Comparison of ENCODE assay signal across 1 mouse cellular context in the genomic region with DNA sequence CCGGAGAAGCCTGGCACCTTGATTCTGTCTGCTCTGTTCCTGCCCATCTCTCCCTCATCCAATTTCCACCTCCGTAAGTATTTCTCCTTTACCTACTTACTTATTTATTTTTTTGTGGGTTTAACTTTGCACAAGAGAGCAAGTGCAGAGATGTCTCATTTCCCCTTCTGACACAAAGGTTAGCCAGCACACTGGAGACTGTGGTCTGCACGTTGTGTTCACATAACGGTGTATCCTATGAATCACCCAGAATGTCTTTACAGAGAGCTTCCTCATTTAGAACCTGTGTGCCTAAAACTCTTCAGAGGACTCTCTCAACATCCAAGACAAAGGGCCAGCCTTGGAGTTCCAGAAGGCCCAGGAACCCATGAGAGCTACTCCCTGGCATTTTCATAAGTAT.
TF ChIP-seq lines count a peak whose summit lies in the region.

No protein-coding gene starts in this region.

TF ChIP-seq in CH12.LX, 34 proteins besides CTCF, POLR2A, EP300 and RAD21 (continued from another document):
- no peak for TF ChIP-seq MEF2A (IDR thresholded peaks at IDR 0.05; ENCODE audit: borderline replicate concordance, low read depth, low read length)
- peak; percentile 74 for TF ChIP-seq BHLHE40 (IDR thresholded peaks at IDR 0.05; ENCODE audit: low read depth, low read length)
- TF ChIP-seq JUN (IDR thresholded peaks at IDR 0.05; ENCODE audit: insufficient read depth, low read depth, low read length): no peak
- no peak for TF ChIP-seq TBP (conservative IDR thresholded peaks at IDR 0.05; ENCODE audit: low read depth, low read length)
- no peak for TF ChIP-seq NELFE (IDR thresholded peaks at IDR 0.05; ENCODE audit: low read depth, low read length)
- TF ChIP-seq MYC (IDR thresholded peaks at IDR 0.05; ENCODE audit: low read depth, low read length): no peak
- no peak for TF ChIP-seq ZKSCAN1 (IDR thresholded peaks at IDR 0.05; ENCODE audit: borderline replicate concordance, low read depth, low read length)
- no peak for TF ChIP-seq ZNF384 (IDR thresholded peaks at IDR 0.05; ENCODE audit: low read depth, low read length)
- peak; percentile 72 for TF ChIP-seq IRF4 (IDR thresholded peaks at IDR 0.05; ENCODE audit: low read depth, low read length)
- no peak for TF ChIP-seq E2F4 (IDR thresholded peaks at IDR 0.05; ENCODE audit: insufficient replicate concordance, low read depth, low read length)
- no peak for TF ChIP-seq MAX (IDR thresholded peaks at IDR 0.05; ENCODE audit: low read length)
- TF ChIP-seq USF2 (conservative IDR thresholded peaks at IDR 0.05; ENCODE audit: low read depth, low read length): no peak
- TF ChIP-seq CHD1 (IDR thresholded peaks at IDR 0.05; ENCODE audit: low read depth, low read length): no peak
